10 mouse cellular contexts compared by ENCODE assay signal in the genomic region with DNA sequence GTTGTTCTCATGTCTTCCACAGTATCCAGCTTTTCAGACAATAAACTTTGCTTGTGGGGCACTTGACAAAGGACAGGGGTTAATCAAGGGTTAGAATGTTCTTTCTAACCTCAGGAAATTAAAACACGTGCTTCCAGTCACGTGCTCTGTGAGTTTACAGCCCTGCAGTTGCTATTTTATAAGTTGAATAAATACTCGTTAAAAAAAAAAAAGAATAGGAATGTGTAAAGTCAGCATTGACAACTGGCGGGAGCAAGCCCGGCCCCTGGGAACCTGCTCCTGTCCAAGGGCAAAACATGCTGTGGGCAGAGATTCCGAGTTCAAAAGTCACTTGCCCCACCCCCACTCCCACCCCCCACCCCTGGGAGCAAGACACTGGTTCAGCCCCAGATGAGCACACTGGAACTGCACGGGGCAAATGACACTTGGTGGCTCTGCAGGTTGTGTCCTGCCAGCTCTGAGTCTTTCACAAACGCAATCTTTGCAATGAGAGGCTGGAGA.
A peak's percentile ranks its signal among the peaks of the same experiment; 100 is the strongest.
DNase-seq lines count a peak whose midpoint lies in the region; ATAC-seq lines count a peak whose summit lies in the region.
"Had no signal": no experiment of that assay in that cellular context is flagged by ENCODE, and none has a peak within 500 bp of the region (broad histone marks: within the 10 kb centered on the region; RNA-seq: fewer than 3 reads in every experiment).

No protein-coding gene starts in this region.

- peaks cover 3% of the 10 kb centered on the region for H3K4me1 ChIP-seq in liver, embryonic 16.5 days (ENCODE audit: control insufficient read depth, low read depth, low read length)

- 0 out of 2 replicates have a peak overlapping the region, but pooled peaks have one; percentile 5 for H3K27ac ChIP-seq in liver, embryonic 16.5 days (ENCODE audit: low read length)
- H3K27ac ChIP-seq: embryonic facial prominence, embryonic 12.5 days had no signal

- H3K4me2 ChIP-seq in liver, embryonic 16.5 days (ENCODE audit: low read depth, low read length) = no peak overlapping the region
- H3K4me2 ChIP-seq: embryonic facial prominence, embryonic 12.5 days had no signal

- peak; percentile 38 for ATAC-seq in activated CD4-positive, CD25-positive, alpha-beta regulatory T cell, adult 4 months
- ATAC-seq in liver, embryonic 16.5 days (ENCODE audit: low read depth) = peak; percentile 32; the same call in 1 of the 2 replicates

- no peaks in the 10 kb centered on the region for H3K27me3 ChIP-seq in liver, embryonic 16.5 days (ENCODE audit: control insufficient read depth, insufficient read depth, low read depth, low read length)

- 41% methylated on average over 8 of the region's 8 CpGs for WGBS in liver, embryonic 16.5 days (ENCODE audit: insufficient replicate concordance)

- peak; percentile 93 for DNase-seq in heart, adult 11 months
- no peak for DNase-seq in heart, postnatal 4 days
- peak; percentile 67 to 82 for DNase-seq in kidney, adult 8-10 months
- no peak for DNase-seq in thymus, postnatal 0 days (ENCODE audit: low spot score)
- DNase-seq in layer of hippocampus, adult 18-20 months (ENCODE audit: low spot score in 2 of 2) = no peak
- DNase-seq in gastrocnemius, postnatal 25 days = no peak
- DNase-seq: thymus, postnatal 4 days had no signal

- H3K9me3 ChIP-seq in liver, embryonic 16.5 days (replicated peaks; ENCODE audit: control insufficient read depth, low read length) = no peaks in the 10 kb centered on the region
- H3K9me3 ChIP-seq: embryonic facial prominence, embryonic 12.5 days had no signal

- no peaks in the 10 kb centered on the region for H3K36me3 ChIP-seq in liver, embryonic 16.5 days (ENCODE audit: control insufficient read depth, insufficient read depth)
- H3K36me3 ChIP-seq: embryonic facial prominence, embryonic 12.5 days had no signal

- no peak overlapping the region for H3K9ac ChIP-seq in liver, embryonic 16.5 days (ENCODE audit: low read depth, low read length)
- H3K9ac ChIP-seq: embryonic facial prominence, embryonic 12.5 days had no signal

- no peak overlapping the region for H3K4me3 ChIP-seq in liver, embryonic 16.5 days (ENCODE audit: low read depth, low read length)
- H3K4me3 ChIP-seq: embryonic facial prominence, embryonic 12.5 days had no signal

Comparison
In these comparisons a context has a peak if more than half of its experiments do, and no peak if none do; other contexts are left out.
1. DNase-seq: peak in heart, adult 11 months (single experiment) and kidney, adult 8-10 months (2 of 2); none in heart, postnatal 4 days (single experiment), thymus, postnatal 0 days (single experiment), layer of hippocampus, adult 18-20 months (0 of 2) and gastrocnemius, postnatal 25 days (single experiment).